Mouse (Mus musculus) lung, postnatal 14 days (tissue): ENCODE measurements around the gene Ergic1.

ENCODE experiments used
- DNase-seq: peaks from one replicate; pipeline ENCODE4 v3.0.0; 2021

The Ergic1 gene

DNA sequence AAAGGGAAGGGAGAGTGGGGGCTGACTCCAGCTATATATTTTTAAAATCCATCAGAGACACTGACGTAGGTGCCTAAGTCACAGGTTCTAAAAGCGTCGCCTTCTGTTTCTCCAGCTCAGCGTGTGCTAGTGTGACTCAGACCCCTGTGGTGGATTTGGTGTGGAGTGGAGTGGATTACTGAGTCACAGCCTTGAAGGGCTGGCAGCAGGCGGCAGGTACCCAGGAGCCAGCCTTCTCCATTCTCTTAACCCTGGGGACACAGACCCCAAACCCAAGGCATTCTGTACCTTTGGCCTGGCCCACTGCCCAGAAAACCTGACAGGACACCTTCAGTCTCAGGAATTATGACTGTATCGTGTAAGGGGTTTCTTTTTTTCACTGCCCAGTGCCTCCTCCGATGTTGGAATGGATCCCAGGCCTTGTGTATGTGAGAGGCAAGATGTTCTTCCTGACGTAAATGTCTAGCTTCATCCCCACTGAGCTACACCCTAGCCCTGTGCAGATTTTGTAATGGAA lies 70.6 kb downstream of the Ergic1 start:
- no peak for DNase-seq

DNA sequence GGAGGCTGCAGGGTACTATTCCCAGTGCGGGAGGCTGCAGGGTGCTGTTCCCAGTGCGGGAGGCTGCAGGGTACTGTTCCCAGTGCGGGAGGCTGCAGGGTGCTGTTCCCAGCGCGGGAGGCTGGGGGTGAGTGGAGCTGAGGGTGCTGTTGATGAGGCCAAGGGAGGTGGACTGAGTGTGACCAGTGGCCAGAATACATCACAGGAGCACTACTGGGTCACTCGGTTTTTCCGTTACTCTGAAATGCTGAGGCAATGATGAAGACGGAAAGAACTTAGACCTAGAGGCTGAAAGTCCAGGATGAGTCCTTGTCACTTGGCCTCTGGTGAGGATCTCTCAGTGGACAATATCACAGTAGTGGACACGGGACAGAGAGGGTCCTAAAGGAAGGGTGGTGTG lies 71.9 kb downstream of the Ergic1 start:
- DNase-seq = no peak

DNA sequence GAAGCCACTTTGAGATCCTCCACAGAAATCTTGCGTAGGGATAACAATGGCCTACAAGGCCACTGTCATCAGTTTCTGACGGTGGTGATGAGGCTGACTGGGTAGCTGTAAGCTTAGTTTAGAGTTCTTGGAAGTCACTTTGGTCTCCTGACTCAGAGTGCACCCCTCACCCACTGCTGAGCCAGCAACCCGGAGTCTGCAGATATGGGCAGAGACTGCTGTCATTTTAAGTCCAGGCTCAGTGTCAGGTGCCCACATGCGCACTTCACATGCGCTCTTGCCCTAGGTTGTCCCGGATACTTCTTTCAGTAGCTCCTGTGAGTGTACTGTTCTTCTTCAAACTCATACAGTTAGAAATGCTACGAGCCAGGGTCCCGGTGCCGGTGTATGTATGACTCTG lies 72.6 kb downstream of the Ergic1 start:
- DNase-seq = no peak

DNA sequence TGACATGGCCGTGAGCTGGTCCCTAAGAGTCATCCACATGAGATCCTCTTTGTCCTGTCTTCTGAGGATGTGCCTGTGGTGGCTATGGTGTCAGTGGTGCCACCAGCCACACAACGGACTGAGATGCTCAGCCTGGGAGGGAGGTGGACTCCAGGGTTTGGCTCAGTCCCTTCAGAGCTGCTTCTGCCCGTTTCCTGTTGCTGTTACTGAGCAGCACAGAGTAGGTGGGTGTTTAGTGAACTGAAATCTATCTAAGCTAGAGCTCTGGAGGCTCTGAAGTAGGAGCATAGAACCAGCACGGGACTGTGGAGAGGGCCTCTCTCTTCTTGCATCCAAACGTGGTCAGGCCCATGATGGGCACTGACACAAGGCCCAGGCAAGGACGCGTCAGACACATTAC lies 73.2 kb downstream of the Ergic1 start:
- DNase-seq = no peak

DNA sequence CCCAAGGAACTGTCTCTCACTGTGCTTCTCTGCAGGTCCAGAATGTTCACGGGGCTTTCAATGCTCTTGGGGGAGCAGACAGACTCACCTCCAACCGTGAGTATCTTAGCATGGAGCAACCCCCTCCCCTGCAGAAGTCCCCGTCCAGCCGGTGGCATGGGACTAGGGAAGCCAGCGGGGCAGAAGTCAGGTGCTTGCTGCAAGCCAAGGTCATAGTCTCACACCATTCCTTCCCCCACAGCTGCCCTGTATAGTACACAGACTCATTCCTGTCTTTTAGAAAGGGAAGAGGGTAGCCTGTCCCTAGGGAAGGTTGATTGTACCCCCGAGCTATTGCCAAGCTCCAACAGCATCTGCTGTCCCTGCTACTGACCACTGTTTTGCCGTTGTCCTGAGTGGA lies 74.7 kb downstream of the Ergic1 start:
- no peak for DNase-seq

DNA sequence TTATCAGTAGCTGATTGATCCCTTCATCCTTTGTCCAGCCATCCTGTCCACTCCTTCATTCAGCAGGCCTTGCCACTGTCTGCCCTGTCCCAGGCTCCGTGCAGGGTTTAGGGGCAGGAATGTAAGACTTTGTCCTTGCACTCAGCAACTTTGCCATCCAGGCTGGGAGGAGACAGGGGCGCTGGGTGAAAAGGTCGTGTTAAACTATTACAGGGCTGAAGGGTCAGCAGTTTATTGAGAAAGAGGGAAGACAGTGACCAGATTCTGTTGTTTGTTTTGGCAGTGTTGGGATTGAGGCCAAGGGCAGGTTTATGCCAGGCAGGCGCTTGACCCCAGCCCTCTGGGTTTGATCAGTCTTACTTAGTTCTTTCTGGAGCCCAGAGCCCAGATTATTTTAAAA lies 76.6 kb downstream of the Ergic1 start:
- no peak for DNase-seq

DNA sequence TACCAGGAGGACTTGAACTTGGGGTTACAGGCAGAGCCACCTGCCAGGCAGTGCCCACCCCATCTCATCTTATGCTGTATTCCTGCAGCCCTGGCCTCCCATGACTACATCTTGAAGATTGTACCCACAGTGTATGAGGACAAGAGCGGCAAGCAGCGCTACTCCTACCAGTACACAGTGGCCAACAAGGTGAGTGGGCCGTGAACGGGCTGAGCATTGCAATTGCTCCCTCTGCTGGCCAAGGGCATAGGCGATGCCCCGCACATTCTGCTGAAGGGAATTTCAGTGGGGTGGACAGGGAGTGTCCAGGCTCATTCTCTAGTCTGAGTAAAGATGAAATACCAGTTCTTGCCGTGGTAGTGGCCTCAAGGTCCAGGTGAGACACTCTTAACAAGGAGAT lies 77.4 kb downstream of the Ergic1 start:
- peak; percentile 93 for DNase-seq

DNA sequence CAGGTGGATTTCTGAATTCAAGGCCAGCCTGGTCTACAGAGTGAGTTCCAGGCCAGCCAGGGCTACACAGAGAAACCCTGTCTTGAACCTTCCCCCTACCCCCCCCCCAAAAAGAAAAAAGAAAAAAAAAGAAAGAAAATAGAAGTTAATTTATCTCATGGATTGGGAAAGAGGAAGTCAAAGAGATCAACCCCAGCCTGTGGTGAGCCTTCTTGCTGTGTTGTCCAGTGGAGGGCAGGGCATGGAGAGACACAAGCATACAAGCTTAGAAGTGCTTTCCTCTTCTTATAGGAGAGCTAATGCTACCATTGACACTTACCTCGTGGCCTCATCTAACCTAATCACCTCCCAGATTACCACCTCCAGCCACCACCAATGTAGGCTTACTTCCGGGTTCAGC lies 78.5 kb downstream of the Ergic1 start:
- DNase-seq = no peak

DNA sequence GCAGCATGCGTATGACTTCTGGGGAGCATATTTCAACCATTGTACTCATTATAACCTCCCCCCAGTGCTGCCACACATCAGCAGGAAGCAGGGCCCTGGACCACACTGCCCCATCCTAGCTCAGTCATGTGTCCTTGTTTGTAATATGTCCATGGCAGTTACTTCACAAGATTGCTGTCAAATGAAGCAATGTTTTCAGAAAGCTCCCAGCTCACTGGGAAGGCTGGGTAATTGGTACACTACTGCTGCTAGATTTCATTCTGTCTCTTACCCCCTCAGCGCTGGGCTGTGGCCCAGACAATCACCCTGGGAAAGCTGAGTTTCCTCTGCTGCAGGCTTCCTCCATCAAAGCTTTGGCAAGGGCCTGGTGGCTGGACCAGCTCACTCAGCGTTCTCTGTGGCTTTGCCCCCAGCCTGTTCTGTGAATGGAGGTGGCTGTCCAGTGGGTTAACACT lies 79.0 kb downstream of the Ergic1 start:
- peak; percentile 54 for DNase-seq

DNA sequence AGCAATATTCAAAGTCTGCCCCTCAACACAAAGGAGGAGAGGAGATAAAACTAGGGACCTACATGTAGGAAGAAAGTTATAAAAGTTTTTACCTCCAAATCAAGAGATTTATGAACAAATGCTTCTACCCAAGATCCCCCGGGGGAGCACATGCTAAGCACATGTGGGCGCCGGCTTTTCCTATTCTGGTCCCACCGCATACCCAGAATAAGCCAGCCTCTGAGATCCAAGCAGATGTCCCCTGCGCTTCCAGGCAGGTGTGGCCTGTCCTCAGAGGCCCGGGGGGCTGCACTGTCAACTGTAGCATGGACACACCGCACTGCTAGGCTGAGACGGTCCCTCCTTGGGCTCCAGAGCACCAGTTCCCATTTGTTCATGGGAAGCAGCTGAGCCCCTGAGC lies 82.2 kb downstream of the Ergic1 start:
- DNase-seq = no peak

DNA sequence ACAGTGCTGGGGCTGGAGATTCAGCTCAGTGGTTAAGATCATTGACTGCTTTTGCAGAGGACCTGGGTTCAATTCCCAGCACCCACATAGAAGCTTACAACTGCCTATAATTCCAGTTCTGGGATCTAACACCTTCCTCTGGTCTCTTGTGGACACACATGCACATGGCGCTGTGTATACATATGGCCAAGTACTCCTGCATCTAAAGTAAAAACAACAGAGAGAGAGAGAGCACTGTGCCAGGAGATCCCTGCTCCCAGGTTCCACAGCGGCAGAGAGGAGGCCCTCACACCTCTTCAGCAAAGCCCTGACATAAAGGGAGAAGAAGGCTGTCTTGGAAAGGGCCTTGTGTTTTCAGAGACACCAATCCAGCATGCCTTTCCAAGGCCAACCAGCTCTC lies 82.7 kb downstream of the Ergic1 start:
- DNase-seq = no peak

DNA sequence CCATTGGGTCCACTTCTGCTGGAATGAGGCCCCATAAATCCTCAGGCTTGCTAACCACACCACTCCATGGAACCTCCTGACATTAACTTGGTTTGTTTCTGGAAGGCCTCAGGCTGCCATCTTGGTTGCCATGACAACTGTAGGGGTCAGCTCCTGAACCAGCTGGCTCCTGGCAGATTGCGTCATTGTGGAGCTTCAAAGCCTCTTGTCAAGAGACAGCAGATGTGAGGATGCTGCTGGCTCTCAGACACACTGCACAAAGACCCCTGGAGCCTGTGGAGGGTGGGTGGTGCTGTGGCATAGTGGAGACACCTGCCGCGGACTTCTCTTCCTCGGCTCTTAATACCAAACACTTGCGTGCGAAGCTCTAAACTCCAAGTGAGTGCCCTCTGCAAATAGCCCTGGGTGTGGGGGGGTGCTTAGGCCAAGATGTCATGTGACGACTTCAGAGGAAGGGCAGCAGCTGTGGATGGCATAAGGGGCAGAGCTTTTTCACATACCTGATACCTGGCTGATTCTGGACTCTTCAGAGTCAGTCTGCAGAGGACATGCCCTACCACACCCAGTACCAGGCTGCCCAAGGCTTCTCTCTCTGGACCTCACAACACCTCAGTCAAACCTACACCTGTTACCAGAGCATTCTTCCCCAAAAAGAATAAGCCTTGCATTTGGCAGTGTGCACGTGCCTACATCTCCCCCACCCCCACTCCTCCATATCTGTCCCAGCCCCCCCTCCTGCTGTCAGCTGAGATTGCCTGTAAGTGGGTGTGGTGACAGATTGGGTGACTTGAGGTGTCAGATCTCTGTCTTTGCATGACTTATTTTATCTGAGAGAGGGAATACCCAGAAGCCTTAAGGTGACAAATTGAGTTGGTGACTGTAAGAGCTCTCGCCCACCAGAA lies 83.5 kb downstream of the Ergic1 start:
- DNase-seq = no peak

DNA sequence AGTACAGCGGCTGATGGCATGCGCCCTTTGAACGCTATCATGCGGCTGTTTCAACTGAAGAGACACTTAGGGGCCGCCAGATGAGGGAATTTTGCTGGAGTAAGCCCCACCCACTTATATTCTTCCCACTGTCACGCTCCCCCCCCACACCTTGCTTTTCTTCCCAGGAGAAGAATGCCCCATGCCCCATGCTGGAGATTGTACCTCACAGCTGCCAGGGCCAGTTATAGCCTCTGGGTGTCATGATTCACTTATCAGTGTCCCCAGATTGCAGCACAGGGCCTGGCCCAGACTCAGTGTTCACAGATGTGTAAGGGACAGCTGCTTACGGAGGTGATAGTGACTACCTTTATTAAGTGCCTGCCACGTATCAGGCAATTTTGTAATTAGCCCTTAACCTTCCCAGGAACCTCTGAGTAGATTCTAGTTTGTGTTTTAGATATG lies 84.1 kb downstream of the Ergic1 start:
- no peak for DNase-seq

DNA sequence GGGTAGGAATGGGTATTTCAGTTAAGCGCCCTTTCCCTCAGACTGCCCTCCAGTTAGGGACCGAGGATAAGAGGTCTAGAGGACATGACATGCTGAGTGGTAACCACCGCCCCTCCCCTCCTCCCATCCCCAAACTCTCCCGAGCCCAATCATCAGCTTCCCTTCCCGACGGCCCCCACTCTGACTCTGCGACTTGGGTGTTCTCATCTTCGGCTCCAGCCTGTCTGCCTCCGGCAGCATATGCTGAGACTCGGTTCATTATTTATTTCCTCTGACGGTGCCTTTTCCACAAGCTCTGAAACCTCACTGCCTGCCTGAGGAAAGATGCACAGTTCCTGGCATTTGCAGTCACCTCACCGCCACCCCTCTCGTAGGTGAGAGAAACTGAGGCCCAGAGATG lies 86.0 kb downstream of the Ergic1 start:
- DNase-seq = no peak

DNA sequence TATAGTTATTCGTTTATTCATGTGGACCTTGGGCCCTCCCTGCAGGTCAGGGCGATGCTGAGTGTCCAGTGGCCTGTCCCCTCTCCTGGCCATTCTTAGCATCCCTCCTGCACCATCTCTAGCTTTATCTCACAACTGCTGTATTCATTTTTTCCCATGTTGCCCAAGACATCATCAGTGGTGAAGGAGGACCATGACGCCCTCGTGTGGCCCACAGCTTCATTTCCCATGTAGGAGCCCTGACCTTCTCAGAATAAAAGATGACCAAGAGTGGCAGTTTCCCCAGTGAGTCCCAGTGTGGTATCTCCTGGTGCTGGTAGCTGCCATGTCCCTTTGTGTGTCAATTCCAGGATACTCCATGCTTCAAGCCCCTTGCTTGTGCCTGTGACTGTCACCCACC lies 88.3 kb downstream of the Ergic1 start:
- no peak for DNase-seq

DNA sequence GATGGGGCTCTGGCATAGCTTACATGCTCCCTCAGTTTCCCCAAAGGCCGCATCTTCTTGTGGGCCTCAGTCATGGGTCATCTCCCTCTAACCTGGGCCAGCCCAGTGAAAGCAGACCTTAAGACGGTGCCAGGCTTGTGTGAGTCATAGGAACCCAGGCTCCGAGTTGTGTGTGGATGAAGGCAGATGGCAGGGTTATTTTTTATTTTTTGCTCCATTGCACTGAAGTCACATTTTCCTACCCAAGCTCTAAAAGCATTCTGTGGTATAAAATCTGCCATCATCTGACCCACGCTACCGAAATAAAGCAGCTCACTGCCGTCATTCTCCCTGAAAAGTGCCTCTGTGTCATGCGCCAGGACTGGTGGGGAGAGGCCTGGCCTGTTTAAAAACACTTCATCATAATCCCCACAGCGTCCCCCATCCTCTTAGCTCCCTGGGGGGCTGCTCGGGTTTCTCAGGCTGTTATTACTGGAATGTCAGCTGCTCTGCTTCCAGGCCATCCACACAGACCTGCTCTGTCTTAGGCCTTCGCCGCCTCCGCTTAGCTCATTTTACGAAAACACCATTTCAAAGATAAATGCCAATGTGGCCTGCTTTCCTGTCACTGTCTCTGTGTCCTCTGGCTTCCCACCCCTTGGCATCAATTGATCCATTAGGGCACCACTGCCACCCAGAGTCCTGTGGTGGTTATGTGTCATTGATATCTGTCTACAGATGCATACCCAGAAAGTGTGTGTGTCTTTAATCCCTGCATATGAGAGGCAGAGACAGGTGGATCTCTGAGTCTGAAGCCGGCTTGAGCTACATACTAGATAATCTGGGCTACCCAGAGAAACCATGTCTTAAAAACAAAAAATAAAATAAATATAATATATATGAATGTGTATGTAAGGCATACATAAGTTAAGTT lies 89.4 kb downstream of the Ergic1 start:
- DNase-seq = no peak

DNA sequence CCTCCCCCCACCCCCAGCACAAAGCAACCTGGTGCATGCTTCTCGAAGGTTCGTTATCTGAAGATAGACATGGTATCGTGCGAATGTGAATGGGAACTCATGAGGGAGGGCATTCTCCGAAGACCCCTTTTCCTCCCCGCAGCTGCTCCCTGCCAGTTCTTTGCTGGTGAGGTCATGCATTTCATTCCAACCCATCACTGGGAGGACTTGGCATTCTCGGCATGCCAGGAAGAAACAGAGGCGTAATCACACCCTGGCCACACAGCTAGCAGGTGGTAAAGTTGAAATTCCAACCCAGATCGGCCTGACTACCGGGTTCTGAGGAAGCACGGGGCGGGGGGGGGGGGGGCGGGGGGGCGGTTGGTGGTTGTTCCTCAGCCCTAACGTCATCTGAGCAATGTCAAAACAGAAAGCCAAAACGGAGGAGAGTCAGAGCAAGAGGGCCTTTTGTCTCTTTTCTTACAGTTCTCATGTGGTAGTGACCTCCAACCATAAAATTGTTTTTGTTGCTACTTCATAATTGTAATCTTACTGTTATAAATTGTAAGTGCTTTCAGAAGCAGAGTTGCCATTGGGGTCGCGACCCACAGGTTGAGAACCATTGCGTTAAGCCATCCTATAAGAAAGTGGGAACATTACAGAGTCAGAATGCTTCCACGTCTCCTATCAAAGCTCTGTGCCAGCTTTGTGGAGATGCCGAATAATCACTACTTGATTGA lies 97.7 kb downstream of the Ergic1 start:
- no peak for DNase-seq

DNA sequence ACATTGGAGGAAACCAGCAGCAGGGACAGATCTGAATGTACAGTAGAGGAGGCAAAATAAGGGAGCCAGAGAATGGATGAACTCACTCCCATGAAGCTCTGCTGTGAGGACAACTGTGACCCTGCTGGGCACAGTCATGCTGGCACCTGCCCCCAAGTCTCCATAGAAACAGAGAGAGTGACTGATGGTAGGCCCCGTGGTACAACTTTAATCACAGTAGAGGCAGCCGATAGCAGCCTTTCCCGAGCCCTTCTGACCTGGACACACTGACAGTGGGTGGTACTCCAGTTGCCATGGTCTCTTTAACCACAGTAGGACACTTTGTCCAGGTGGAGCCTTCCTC lies 98.3 kb downstream of the Ergic1 start:
- DNase-seq = no peak

DNA sequence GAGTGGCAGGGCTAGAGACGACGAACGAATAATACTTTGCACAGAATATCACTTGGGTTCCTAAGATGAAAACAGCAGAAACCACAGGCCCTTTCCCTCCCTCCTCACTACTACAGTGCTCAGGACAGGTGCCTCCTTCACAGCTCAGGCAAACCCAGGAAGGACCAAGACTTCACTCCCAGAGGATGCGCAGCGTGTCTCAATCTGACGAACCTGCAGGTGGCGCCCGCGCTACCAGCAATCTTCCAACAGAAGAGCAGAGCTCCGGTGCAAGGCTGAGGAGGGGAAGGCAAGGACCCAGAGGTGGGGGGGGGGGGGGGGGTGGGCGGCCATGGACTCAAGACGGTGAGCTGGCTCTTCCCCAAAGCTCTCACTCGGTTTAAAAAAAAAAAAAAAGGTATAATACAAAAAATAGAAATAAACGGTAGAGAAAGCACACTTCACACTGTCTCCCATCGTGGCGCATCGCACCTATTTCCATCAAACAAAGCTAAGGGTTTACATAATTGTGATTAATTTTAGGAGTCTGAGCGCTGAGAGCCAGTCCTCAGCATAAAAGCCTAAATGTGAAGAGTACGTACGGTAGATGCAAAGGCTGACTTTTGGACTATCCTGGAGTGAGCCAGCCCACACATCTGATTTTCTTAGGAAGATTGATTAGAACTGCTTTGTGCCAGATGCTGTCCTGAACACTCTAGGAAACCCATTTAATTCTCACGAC lies 99.1 kb downstream of the Ergic1 start:
- DNase-seq = peak; percentile 84

DNA sequence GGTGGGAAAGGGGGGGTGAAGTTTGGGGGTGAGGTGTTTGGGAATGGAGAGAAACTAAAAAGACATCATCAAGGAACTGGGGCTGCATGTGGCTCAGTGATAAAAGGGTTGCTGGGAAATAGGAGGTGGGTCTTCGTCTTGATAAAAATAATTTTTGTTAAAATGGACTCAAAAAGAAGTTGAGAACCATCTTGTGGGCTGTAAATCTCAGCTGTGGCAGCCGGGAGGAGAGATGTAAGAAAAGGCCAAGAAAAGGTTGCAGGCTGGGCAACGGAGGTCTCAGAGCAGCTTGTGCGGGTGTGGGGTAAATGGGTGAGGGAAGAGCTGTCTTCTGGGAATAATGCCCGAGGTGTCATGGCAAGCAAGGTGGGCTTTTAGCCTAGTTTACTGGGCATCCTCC lies 100.9 kb downstream of the Ergic1 start:
- DNase-seq = no peak

DNA sequence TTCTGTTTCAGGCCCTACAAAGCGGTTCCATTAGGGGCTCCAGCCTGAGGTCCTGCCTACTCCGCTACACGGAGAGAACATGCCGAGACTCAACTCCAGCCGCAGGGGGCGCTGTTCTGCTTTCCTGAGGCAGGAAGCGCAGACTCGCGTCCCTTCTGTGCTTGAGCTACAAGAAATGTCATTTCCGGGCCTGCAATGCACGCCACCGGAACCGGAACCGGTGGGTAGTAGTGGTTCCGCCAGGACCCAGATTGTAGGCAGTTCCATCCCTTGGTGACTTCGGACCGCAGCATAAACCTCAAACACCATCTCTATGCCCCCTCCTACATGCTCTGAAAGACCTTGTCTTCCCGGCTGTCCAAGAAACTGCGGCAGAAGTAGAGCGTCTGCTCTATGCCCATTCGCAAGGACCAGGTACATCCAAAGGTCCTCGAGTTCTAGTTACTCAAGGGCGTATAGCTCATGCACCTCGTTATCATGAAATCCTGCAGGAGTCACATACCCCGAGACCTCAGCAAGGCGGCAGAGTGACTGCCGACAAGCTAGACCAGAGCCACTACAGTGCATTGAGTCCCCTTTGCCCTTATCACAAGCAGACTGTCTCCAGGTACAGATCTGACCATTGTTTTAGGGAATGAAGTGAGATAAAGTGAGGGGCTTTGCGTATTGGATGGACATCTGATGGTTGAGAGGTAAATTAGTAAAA lies 101.8 kb downstream of the Ergic1 start, which contains the start of gene Atp6v0e:
TSS of gene Atp6v0e (plus strand) at position 254 of the 706 bp plus-strand sequence.
- peak; percentile 98 for DNase-seq

DNA sequence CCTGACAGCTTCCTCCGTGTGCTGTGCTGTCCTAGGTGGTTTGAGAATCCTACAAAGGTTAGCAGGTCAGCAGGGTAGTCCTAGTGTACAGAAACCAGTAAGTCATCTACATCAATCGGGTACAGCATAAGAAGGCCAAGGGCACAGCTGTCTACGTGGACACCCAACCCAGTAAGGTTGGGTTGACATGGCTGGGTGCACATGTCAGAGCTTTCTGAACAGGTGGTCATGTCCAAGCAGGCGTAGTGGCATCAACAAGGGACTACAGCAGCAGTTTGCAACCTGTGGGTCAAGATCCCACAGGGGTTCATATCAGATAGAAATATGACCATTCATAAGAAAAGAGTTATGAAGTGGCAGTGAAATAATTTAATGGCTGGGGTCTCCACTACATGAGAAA lies 104.3 kb downstream of the Ergic1 start:
- DNase-seq = no peak
